Mouse (Mus musculus): ENCODE measurements around the gene Lrrc51.

DNA sequence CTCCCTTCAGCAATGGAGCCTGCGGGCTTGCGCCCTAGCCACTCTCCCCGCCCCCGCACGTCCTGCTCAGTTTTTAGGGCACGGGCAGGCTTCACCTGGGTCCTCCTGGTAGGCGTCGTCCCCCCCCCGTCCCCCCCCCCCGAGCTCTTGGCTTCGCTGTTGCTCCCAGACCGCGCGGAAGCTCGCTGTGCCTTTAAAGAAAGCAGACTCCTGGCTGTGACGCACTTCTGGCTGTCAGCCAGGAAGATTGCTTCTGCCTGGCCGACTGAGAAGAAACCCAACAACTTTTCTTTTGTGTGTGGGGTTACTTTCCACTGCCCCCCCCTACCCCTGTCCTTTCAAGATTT, 36.7 kb upstream of the Lrrc51 start:
- TF ChIP-seq MAX (IDR thresholded peaks at IDR 0.05; ENCODE audit: low read length) (no peak), CTCF (conservative IDR thresholded peaks at IDR 0.05 in 1 of 2, IDR thresholded peaks at IDR 0.05 in 1 of 2; ENCODE audit: low read depth in 2 of 2, low read length in 2 of 2) (no peak), USF1 (IDR thresholded peaks at IDR 0.05; ENCODE audit: low read depth, low read length) (no peak), RAD21 (IDR thresholded peaks at IDR 0.05; ENCODE audit: low read depth, low read length) (no peak), ZC3H11A (IDR thresholded peaks at IDR 0.05; ENCODE audit: low read depth, low read length) (no peak), ZNF384 (IDR thresholded peaks at IDR 0.05; ENCODE audit: low read depth, low read length) (no peak)

Measured in CH12.LX (cell line).